Mouse (Mus musculus) ovary, postnatal 36 days (tissue): Measurements from ENCODE around the gene Csrnp1.
A peak's percentile ranks its signal among the peaks of the same experiment; 100 is the strongest.

Experiments used
- DNase-seq: peaks from one replicate; pipeline ENCODE4 v3.0.0; 2022; ENCODE audit warnings: low spot score, mixed read lengths

The Csrnp1 gene

GRCm38 (mm10) chr9:119977557-119978060, 6.8 kb downstream of the Csrnp1 start:
- no peak for DNase-seq

- no peak for DNase-seq
Measured at GRCm38 (mm10) chr9:119976704-119977556, 7.5 kb downstream of the Csrnp1 start.

DNA sequence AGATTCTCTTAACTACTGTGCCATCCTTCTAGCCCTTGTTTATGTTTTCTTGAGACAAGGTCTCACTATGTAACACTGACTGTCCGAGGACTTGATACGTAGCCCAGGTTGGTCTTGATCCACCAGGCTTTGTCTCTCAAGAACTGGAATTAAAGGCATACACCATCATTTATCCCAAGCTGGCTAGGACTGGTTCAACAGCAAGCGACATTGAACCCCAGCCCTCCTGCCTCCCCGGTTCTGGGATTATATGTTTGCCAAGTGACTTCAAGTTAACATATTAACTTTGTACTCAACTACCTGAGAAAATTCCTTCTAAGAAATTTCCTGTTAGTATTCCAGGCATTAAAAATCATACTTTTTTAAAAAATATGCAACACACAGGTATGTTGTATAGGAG, 9.2 kb downstream of the Csrnp1 start:
- no peak for DNase-seq

DNA sequence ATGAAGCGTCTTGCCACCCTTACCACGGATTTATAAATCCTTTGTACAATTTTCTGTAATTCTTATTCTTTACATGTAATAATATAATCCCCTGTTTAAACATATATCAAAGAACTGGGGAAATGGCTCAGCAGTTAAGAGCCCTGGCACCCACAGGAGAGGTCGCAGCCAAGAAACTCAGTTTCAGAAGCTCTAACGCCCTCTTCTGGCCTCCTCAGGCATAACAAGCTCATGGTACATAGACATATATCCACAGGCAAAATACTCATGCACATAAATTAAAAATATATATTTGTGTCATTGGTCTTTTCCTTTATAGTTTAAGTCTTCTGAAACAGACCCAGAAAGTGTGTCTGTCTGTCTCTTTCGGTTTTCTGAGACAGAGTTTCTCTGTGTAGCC, 9.8 kb downstream of the Csrnp1 start:
- no peak for DNase-seq

- DNase-seq: no peak
Measured at GRCm38 (mm10) chr9:119973869-119974520, 10.5 kb downstream of the Csrnp1 start.

DNA sequence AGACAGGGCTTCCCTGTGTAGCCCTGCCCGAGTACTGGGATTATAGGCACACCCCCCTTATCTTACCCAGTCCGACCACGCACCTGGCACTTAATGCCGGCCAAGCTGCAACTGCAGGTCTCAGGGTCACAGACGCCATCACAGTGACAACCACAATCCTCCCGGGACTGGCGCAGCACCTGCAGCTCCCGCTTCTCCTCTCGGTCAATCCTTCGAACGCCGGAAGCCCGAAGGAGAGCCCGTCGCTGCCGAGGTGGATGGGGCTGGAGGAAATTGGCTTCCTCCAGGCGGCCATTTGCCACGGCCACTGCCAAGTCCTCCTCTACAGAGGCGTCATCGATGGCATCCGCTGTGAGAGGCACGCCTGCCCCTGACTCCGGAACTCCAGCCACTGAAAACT, 11.2 kb downstream of the Csrnp1 start:
- no peak for DNase-seq

DNA sequence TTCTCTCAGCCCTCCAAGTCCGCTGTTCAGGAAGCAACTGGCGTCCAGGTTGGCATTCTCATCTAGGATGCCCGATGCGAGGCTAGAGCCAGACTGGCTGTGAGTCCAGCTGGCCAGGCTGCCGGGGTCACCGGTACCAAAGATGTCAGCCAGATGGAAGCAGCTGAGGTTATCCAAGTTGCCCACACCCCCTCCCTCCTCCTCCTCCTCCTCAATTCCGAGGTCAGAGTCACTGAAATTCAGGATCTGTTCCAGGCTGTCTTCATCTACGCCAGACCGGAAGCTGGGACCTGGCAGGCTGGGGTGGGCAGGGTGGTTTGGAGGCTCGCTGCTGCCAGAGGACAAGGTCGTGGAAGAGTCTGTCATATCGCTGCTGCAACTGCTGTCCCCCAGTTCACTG, 11.9 kb downstream of the Csrnp1 start:
- DNase-seq: no peak

- no peak for DNase-seq
Measured at GRCm38 (mm10) chr9:119972166-119972565, 12.3 kb downstream of the Csrnp1 start.

DNA sequence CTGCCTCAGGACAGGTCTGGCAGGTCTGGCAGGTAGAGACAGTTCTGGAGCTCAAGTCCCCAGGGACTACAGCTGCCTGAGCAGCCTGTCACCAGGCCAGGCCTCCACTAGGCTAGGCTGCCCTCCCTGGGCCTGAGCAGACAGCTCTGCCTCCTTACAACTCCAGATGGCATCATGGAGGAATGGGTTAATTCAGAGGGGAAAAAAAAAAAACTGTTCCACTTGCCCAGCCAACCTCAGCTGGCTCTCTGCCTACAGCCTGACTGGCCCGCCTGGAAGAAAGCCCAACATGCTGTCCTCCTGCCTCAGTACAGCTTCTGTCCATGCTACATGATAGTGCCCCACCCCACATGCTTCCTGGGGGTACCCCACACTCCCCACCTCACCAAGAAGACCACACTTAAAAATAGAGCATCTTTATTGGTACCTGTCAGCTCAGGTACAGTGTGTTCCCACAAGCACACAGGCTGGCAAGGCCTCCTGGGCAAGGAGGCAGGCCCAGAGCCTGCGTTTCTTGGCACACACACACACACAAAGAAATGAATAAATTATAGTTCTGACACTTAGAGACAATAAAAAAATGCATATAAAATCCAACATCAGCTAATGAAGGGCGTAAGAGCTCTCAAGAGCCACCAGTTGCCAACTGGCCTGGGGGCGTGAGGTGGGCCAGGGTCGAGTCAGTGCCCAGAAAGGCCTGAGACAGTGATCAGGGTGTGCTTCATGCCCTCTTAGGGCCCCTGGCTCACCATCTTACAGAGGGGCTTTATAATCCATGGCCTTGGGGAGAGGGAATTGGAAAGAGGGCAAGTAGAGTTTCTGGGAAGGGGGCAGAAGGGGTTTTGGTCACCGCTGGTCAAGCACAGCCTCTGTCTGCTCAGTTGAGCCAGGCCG, 13.4 kb downstream of the Csrnp1 start:
- DNase-seq: peak; percentile 45

GRCm38 (mm10) chr9:119970221-119970620, 14.2 kb downstream of the Csrnp1 start:
- DNase-seq: peak; percentile 58

DNA sequence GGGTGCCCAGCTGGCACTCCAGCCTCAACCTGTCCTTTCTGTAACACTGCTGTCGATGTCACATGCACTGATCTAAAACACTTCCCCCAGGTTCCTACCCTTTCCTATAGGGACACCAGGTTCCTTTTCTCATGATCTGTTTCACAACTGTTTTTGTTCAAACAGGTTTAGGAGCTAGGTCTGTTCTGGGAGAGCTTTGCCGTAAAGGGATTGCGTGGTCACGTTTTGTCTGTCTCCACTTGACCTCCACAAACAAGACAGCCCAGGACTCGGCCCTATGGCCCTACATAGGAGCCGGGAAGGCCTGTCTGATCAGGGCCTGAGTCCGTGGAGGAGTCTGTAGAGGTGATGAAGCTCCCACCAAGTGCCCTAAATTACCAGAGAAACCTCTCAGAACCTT, 14.6 kb downstream of the Csrnp1 start:
- DNase-seq: no peak

DNA sequence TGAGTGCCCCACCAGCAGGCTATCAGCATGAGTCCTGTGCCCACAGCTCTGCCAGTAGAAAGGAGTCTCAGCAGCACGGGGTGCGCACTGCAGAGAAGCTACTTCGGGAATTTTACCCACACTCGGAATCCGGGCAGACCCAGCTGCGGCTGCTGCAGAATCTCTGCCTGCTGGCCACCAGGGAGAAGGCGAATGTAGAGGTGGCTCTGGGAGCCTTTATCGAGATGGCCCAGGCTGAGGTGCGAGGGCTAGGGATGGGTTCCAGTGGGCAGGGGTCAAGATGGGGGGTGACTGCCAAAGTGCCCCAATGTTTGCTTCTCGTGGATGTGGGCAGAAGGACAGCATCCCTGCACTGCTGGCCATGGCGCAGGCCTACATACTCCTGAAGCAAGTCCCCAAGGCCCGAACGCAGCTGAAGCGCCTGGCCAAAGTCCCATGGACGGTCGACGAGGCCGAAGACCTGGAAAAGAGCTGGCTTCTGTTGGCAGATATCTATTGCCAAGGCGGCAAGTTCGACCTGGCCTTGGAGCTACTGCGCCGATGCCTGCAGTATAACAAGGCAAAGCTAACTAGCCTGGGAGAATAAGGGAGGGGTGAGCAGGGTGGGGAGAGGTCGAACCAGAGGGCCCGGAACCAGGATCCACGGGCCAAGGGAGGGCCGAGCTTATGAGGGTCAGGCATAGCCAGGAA, 18.1 kb downstream of the Csrnp1 start:
- no peak for DNase-seq

- no peak for DNase-seq
Measured at GRCm38 (mm10) chr9:119965186-119965585, 19.3 kb downstream of the Csrnp1 start.

GRCm38 (mm10) chr9:119964206-119964605, 20.3 kb downstream of the Csrnp1 start:
- no peak for DNase-seq

DNA sequence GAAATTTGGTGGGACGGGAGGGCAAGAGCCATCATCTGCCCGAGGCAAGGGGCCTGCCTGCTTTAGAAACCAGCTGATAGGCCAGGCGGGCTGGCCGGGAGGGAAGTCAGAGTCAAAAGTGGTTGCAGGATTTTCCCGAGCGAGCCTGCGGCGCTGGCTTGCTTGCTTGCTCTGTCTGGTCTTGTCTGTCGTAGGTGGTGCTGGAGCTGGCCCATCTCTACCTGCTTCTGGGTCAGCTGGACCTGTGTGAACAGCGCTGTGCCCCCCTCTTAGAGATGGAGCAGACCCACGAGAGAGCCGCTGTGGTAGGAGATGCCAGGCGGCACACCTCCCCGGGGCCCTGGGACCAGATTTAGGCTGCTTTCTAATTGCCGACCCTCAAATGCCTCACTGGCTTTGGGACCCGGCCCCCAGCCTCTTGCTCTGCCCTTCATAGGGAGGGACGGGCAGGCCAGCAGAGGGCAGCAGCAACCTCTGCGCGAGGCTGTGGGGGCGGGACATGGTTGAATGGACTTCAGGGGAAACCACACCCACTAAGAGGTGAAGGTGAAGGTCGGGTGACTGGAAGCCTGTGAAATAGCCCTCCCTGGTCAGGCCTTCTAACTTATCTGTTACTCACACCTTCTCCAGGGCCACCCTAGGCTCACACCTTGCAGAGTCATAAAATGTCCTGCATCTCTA, 21.3 kb downstream of the Csrnp1 start:
- DNase-seq: peak; percentile 63

- no peak for DNase-seq
Measured at GRCm38 (mm10) chr9:119962216-119962615, 22.2 kb downstream of the Csrnp1 start.

- no peak for DNase-seq
Measured at GRCm38 (mm10) chr9:119958835-119959234, 25.6 kb downstream of the Csrnp1 start.

- no peak for DNase-seq
Measured at GRCm38 (mm10) chr9:119951388-119951787, 33.1 kb downstream of the Csrnp1 start.

- no peak for DNase-seq
Measured at GRCm38 (mm10) chr9:119950434-119950833, 34.0 kb downstream of the Csrnp1 start.

DNA sequence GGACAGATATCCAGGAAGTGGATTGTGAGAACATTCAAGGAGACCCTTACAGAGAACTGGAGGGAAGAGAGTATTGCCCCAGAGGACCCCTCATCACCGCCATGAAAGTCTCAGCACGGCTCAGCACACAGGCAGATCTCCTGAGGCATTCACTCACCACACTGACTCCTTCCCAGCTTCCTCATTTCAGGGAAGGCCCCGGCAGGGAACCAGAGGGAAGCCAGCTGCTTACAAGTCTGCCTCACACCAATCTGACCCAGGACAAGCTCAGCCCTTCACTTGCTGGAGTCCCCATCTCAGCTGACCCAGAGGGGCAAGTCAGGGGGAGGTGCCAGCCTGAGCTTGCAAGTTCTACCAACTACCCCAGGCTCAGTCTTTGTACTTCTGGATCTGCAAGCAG, 35.7 kb downstream of the Csrnp1 start:
- no peak for DNase-seq
